Mouse (Mus musculus) liver, embryonic 12.5 days (tissue): ENCODE measurements around the gene Fah. TPM values are rescaled to one million over a fixed set of nuclear protein-coding genes. Genes with fewer than 3 reads are reported as not detected.

Experiments
- ATAC-seq: fragments of 200-750 bp; cut with Nextera tagmentation; 2 replicates; pipeline ENCODE4 v1.8.0; 2017; ENCODE audit warnings: moderate number of reproducible peaks, mild to moderate bottlenecking, moderate library complexity
- H3K27ac ChIP-seq: fragments of 300-500 bp; sonication (generic); 2 replicates; pipeline ENCODE4 v1.5.1; 2016; ENCODE audit warnings: mild to moderate bottlenecking
- H3K27me3 ChIP-seq: fragments of 300-500 bp; sonication (generic); replicated peaks from 2 replicates; pipeline ENCODE4 v1.6.1; 2016; ENCODE audit warnings: mild to moderate bottlenecking, moderate library complexity
- H3K36me3 ChIP-seq: fragments of 300-500 bp; sonication (generic); 2 replicates; pipeline ENCODE4 v1.6.1; 2016; ENCODE audit warnings: mild to moderate bottlenecking, moderate library complexity
- H3K4me1 ChIP-seq: fragments of 300-500 bp; sonication (generic); 2 replicates; pipeline ENCODE4 v1.6.1; 2016
- H3K4me2 ChIP-seq: fragments of 300-500 bp; sonication (generic); 2 replicates; pipeline ENCODE4 v1.6.1; 2016; ENCODE audit warnings: mild to moderate bottlenecking, moderate library complexity
- H3K4me3 ChIP-seq: fragments of 300-500 bp; sonication (generic); 2 replicates; pipeline ENCODE4 v1.5.1; 2016; ENCODE audit warnings: mild to moderate bottlenecking, moderate library complexity
- H3K9ac ChIP-seq: fragments of 300-500 bp; sonication (generic); 2 replicates; pipeline ENCODE4 v1.6.1; 2016; ENCODE audit warnings: mild to moderate bottlenecking, moderate library complexity
- H3K9me3 ChIP-seq: fragments of 300-500 bp; sonication (generic); replicated peaks from 2 replicates; pipeline ENCODE4 v1.6.1; 2016; ENCODE audit warnings: mild to moderate bottlenecking, moderate library complexity
- WGBS: fragments of 180-500 bp; shearing (Covaris S2); methylation state at CpG from one replicate; pipeline ENCODE4 v1.1.7; 2016; ENCODE audit not compliant: insufficient replicate concordance; 5-methylcytosine and 5-hydroxymethylcytosine counted together
- polyA plus RNA-seq: library from polyadenylated mRNA; unstranded; fragments of >200 nt; fragmentation: Nextera tagmentation; extraction: Ambion mirVana; gene quantifications from 2 replicates; pipeline ENCODE4 v1.2.1, GENCODE M21; 2016

The Fah gene
- 16.5 and 17.8 TPM in 2 replicates for polyA plus RNA-seq

GRCm38 (mm10) chr7:84606293-84606749 is at the start of gene Fah:
Fah (minus strand) TSS chr7:84606722.
- Histone ChIP-seq H3K36me3 (0 out of 2 replicates have a peak, but pooled peaks cover 2% of the 10 kb centered on the region), H3K4me2 (peak within 1 kb of the TSS; percentile 97), H3K9ac (peak within 1 kb of the TSS; percentile 71), H3K27me3 (no peaks in the 10 kb centered on the region), H3K9me3 (no peaks in the 10 kb centered on the region), H3K27ac (peak within 1 kb of the TSS; percentile 64), H3K4me3 (peak within 1 kb of the TSS; percentile 66), H3K4me1 (peaks cover 26% of the 10 kb centered on the region)
- peak; percentile 31 for ATAC-seq
- 5% methylated on average over 10 of the region's 10 CpGs for WGBS

GRCm38 (mm10) chr7:84652740-84653139 is 46.2 kb upstream of the Fah start:
- Histone ChIP-seq H3K4me2 (0 out of 2 replicates have a peak overlapping the region, but pooled peaks have one; percentile 17), H3K27me3 (no peaks in the 10 kb centered on the region), H3K4me3 (no peak overlapping the region), H3K9me3 (no peaks in the 10 kb centered on the region), H3K4me1 (peaks cover 84% of the 10 kb centered on the region), H3K9ac (peak overlapping the region; percentile 48), H3K27ac (peak overlapping the region; percentile 81), H3K36me3 (no peaks in the 10 kb centered on the region; the same call in 1 of the 2 replicates)
- ATAC-seq: no peak
- 60% methylated on average over 2 of the region's 2 CpGs for WGBS

GRCm38 (mm10) chr7:84651987-84652321 is 45.4 kb upstream of the Fah start:
- WGBS: 28% methylated on average over 2 of the region's 2 CpGs
- H3K4me3 ChIP-seq: peak overlapping the region; percentile 16; the same call in 1 of the 2 replicates

GRCm38 (mm10) chr7:84651303-84651986 is 44.9 kb upstream of the Fah start:
- 15% methylated on average over 4 of the region's 4 CpGs for WGBS
- Histone ChIP-seq H3K27me3 (no peaks in the 10 kb centered on the region), H3K4me1 (peaks cover 81% of the 10 kb centered on the region)

More at GRCm38 (mm10) chr7:84651987-84652321, 45.4 kb upstream of the Fah start:
- Histone ChIP-seq H3K9ac (peak overlapping the region; percentile 72), H3K4me2 (peak overlapping the region; percentile 62), H3K9me3 (no peaks in the 10 kb centered on the region), H3K27ac (peak overlapping the region; percentile 98), H3K4me1 (peaks cover 84% of the 10 kb centered on the region), H3K36me3 (no peaks in the 10 kb centered on the region; the same call in 1 of the 2 replicates), H3K27me3 (no peaks in the 10 kb centered on the region)
- no peak for ATAC-seq

GRCm38 (mm10) chr7:84649016-84649415 is 42.5 kb upstream of the Fah start:
- H3K27ac ChIP-seq: peak overlapping the region; percentile 39; the same call in 1 of the 2 replicates
- peaks cover 83% of the 10 kb centered on the region for H3K4me1 ChIP-seq
- no peaks in the 10 kb centered on the region for H3K9me3 ChIP-seq
- H3K9ac ChIP-seq: no peak overlapping the region
- 84% methylated on average over 2 of the region's 2 CpGs for WGBS
- no peaks in the 10 kb centered on the region for H3K27me3 ChIP-seq
- no peak for ATAC-seq
- no peak overlapping the region for H3K4me2 ChIP-seq
- H3K36me3 ChIP-seq: no peaks in the 10 kb centered on the region; the same call in 1 of the 2 replicates
- no peak overlapping the region for H3K4me3 ChIP-seq

More at GRCm38 (mm10) chr7:84651303-84651986, 44.9 kb upstream of the Fah start:
- Histone ChIP-seq H3K27ac (peak overlapping the region; percentile 98), H3K36me3 (no peaks in the 10 kb centered on the region; the same call in 1 of the 2 replicates), H3K4me2 (peak overlapping the region; percentile 62), H3K4me3 (peak overlapping the region; percentile 16; the same call in 1 of the 2 replicates), H3K9me3 (no peaks in the 10 kb centered on the region), H3K9ac (peak overlapping the region; percentile 72)
- peak; percentile 100 for ATAC-seq

- 87% methylated on average over 1 of the region's 1 CpGs for WGBS
- no peak overlapping the region for H3K27ac ChIP-seq
- no peaks in the 10 kb centered on the region for H3K27me3 ChIP-seq
- H3K9ac ChIP-seq: no peak overlapping the region
- no peak for ATAC-seq
- H3K4me1 ChIP-seq: peaks cover 79% of the 10 kb centered on the region
- no peaks in the 10 kb centered on the region for H3K9me3 ChIP-seq
- H3K36me3 ChIP-seq: no peaks in the 10 kb centered on the region; the same call in 1 of the 2 replicates
- no peak overlapping the region for H3K4me2 ChIP-seq
- H3K4me3 ChIP-seq: no peak overlapping the region
These were observed 39.7 kb upstream of the Fah start for GRCm38 (mm10) chr7:84646256-84646655.

GRCm38 (mm10) chr7:84643270-84643998 is 36.9 kb upstream of the Fah start:
- H3K9ac ChIP-seq: no peak overlapping the region
- peaks cover 78% of the 10 kb centered on the region for H3K4me1 ChIP-seq
- no peaks in the 10 kb centered on the region for H3K9me3 ChIP-seq
- H3K4me3 ChIP-seq: no peak overlapping the region
- ATAC-seq: peak; percentile 76
- H3K27me3 ChIP-seq: no peaks in the 10 kb centered on the region
- no peaks in the 10 kb centered on the region; the same call in 1 of the 2 replicates for H3K36me3 ChIP-seq
- H3K27ac ChIP-seq: peak overlapping the region; percentile 55; the same call in 1 of the 2 replicates
- H3K4me2 ChIP-seq: peak overlapping the region; percentile 25
- 58% methylated on average over 6 of the region's 6 CpGs for WGBS

GRCm38 (mm10) chr7:84642159-84642928 is 35.8 kb upstream of the Fah start:
- ATAC-seq: no peak
- H3K27me3 ChIP-seq: no peaks in the 10 kb centered on the region
- peaks cover 73% of the 10 kb centered on the region for H3K4me1 ChIP-seq
- H3K27ac ChIP-seq: 0 out of 2 replicates have a peak overlapping the region, but pooled peaks have one; percentile 14
- 87% methylated on average over 6 of the region's 6 CpGs for WGBS
- no peak overlapping the region for H3K4me3 ChIP-seq
- no peaks in the 10 kb centered on the region; the same call in 1 of the 2 replicates for H3K36me3 ChIP-seq
- H3K9ac ChIP-seq: no peak overlapping the region
- H3K9me3 ChIP-seq: no peaks in the 10 kb centered on the region
- H3K4me2 ChIP-seq: no peak overlapping the region

- H3K27me3 ChIP-seq: no peaks in the 10 kb centered on the region
These were observed 30.4 kb upstream of the Fah start for GRCm38 (mm10) chr7:84636939-84637338.

GRCm38 (mm10) chr7:84631878-84632277 is 25.4 kb upstream of the Fah start:
- ATAC-seq: peak; percentile 100
- no peaks in the 10 kb centered on the region for H3K27me3 ChIP-seq

More at GRCm38 (mm10) chr7:84636939-84637338, 30.4 kb upstream of the Fah start:
- no peak for ATAC-seq
- peaks cover 52% of the 10 kb centered on the region for H3K4me1 ChIP-seq
- H3K4me2 ChIP-seq: no peak overlapping the region
- no peak overlapping the region for H3K4me3 ChIP-seq
- no peak overlapping the region for H3K27ac ChIP-seq
- peaks cover 23% of the 10 kb centered on the region for H3K36me3 ChIP-seq
- H3K9me3 ChIP-seq: no peaks in the 10 kb centered on the region
- H3K9ac ChIP-seq: no peak overlapping the region

GRCm38 (mm10) chr7:84623718-84624117 is 17.2 kb upstream of the Fah start:
- Histone ChIP-seq H3K36me3 (peaks cover 50% of the 10 kb centered on the region), H3K9ac (no peak overlapping the region), H3K4me1 (no peaks in the 10 kb centered on the region), H3K27me3 (no peaks in the 10 kb centered on the region), H3K9me3 (no peaks in the 10 kb centered on the region; the same call in 1 of the 2 replicates), H3K27ac (no peak overlapping the region), H3K4me3 (no peak overlapping the region), H3K4me2 (no peak overlapping the region)
- ATAC-seq: no peak
- 86% methylated on average over 4 of the region's 4 CpGs for WGBS

More at GRCm38 (mm10) chr7:84631878-84632277, 25.4 kb upstream of the Fah start:
- H3K9ac ChIP-seq: peak overlapping the region; percentile 58
- peaks cover 46% of the 10 kb centered on the region for H3K36me3 ChIP-seq
- no peak overlapping the region for H3K4me3 ChIP-seq
- H3K27ac ChIP-seq: peak overlapping the region; percentile 74
- H3K4me1 ChIP-seq: peaks cover 35% of the 10 kb centered on the region
- H3K9me3 ChIP-seq: no peaks in the 10 kb centered on the region
- 40% methylated on average over 3 of the region's 3 CpGs for WGBS
- H3K4me2 ChIP-seq: peak overlapping the region; percentile 51
